Comparison of ENCODE assay signal across 10 mouse cellular contexts in genomic region chr14:28004023-28004422, GRCm38 (mm10).
DNase-seq lines count a peak whose midpoint lies in the region; ATAC-seq and TF ChIP-seq lines count a peak whose summit lies in the region.
"Had no signal": no experiment of that assay in that cellular context is flagged by ENCODE, and none has a peak within 500 bp of the region (broad histone marks: within the 10 kb centered on the region; RNA-seq: fewer than 3 reads in every experiment).

No protein-coding gene starts in this region.

- ATAC-seq in liver, embryonic 14.5 days (ENCODE audit: insufficient read depth), result no peak
- ATAC-seq in erythroid progenitor cell, adult 5-6 weeks (replicated peaks; ENCODE audit: low FRiP score, poor library complexity, severe bottlenecking), result no peak

- H3K9me3 ChIP-seq in liver, embryonic 14.5 days (ENCODE audit: control insufficient read depth, low read length), result no peaks in the 10 kb centered on the region

- intact Hi-C loops in gastrocnemius, adult 2 months (cut with DNase I), result no loop called here

- TF ChIP-seq CTCF in gastrocnemius, adult 2 months (IDR thresholded peaks at IDR 0.05), result peak; percentile 41
- 0 out of 2 replicates have a peak, but pooled peaks have one; percentile 15 for TF ChIP-seq CTCF in liver, embryonic 14.5 days (IDR thresholded peaks at IDR 0.05; ENCODE audit: low read depth)

- no peak overlapping the region for H3K9ac ChIP-seq in liver, embryonic 14.5 days (replicated peaks)

- no peaks in the 10 kb centered on the region for H3K4me1 ChIP-seq in liver, embryonic 14.5 days (replicated peaks; ENCODE audit: control insufficient read depth in 2 of 2, insufficient read depth in 2 of 2, low read length in 1 of 2)

- no peak overlapping the region for H3K4me2 ChIP-seq in liver, embryonic 14.5 days (ENCODE audit: low read depth)

- TF ChIP-seq EP300 in liver, embryonic 14.5 days (IDR thresholded peaks at IDR 0.05; ENCODE audit: low read depth), result no peak

- H3K4me3 ChIP-seq in gastrocnemius, adult 2 months, result no peak overlapping the region
- no peak overlapping the region for H3K4me3 ChIP-seq in liver, embryonic 14.5 days (ENCODE audit: insufficient read depth in 1 of 2, low read depth in 2 of 2, low read length in 2 of 2)

- H3K27ac ChIP-seq in gastrocnemius, adult 2 months, result no peak overlapping the region
- no peak overlapping the region for H3K27ac ChIP-seq in liver, embryonic 14.5 days

- H3K27me3 ChIP-seq in liver, embryonic 14.5 days (ENCODE audit: control insufficient read depth, insufficient read depth, low read length), result no peaks in the 10 kb centered on the region

- no peaks in the 10 kb centered on the region for H3K36me3 ChIP-seq in liver, embryonic 14.5 days (replicated peaks; ENCODE audit: control insufficient read depth, insufficient read depth, low read depth)

- no peak for DNase-seq in gastrocnemius, adult 2 months
- DNase-seq in gastrocnemius, adult 8-10 months (ENCODE audit: low spot score in 2 of 2), result no peak
- DNase-seq in liver, embryonic 14.5 days (ENCODE audit: low read depth in 3 of 3, low spot score in 3 of 3), result no peak
- DNase-seq in liver (no peak), R1 (ENCODE audit: low read depth, low spot score) (peak; percentile 16)
- peak; percentile 6 to 32 for DNase-seq in kidney, postnatal 25 days
- DNase-seq in spleen, postnatal 36 days (ENCODE audit: low spot score in 2 of 2), result no peak
- DNase-seq: cerebellum, adult 9-10 months; gastrocnemius, postnatal 36 days had no signal

- WGBS in liver, embryonic 14.5 days (ENCODE audit: insufficient replicate concordance), result 31% methylated on average over 4 of the region's 4 CpGs

Comparison
In these comparisons a context has a peak if more than half of its experiments do, and no peak if none do; other contexts are left out.
1. DNase-seq: peak in R1 (single experiment) and kidney, postnatal 25 days (2 of 2); none in gastrocnemius, adult 2 months (single experiment), gastrocnemius, adult 8-10 months (0 of 2), liver, embryonic 14.5 days (0 of 3), liver (single experiment) and spleen, postnatal 36 days (0 of 2).